Mouse (Mus musculus) lung, postnatal 0 days (tissue): ENCODE measurements around the gene Clcn2.

Experiments
- CTCF ChIP-seq: IDR thresholded peaks from 2 replicates; pipeline ENCODE4 v1.5.1; 2016; ENCODE audit warnings: antibody characterized with exemption, mild to moderate bottlenecking
- EP300 ChIP-seq: IDR thresholded peaks from 2 replicates; pipeline ENCODE4 v1.6.1; 2016; ENCODE audit warnings: antibody characterized with exemption, mild to moderate bottlenecking, control low read depth

DNA sequence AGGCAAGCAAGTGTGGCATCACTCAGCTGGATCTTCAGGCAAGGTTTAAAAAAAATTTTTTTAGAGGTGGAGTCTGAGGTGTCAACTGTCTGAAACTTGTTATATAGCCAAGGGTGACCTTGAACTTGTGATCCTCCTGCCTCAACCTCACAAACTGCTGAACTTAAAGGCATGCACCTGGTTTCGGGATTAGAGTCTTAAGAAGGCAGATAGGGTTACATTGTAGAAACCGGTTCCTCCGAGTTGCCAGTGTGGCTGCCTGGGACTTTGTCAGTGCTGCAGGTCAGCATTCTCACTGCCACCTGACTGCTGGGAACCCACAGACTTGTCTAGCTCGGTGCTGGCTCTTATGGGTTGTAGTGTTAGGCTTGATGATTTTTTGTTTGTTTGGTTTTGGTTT lies 5.7 kb upstream of the Clcn2 start:
- no peak for TF ChIP-seq CTCF
- no peak for TF ChIP-seq EP300
